Mouse (Mus musculus) neural tube, embryonic 10.5 days (tissue): ENCODE measurements at regions not wholly inside any gene's neighbourhood (a gene's known extent, or its start where the extent isn't known, plus 50 kb on each side); places are given as distances from the start of the nearest gene placed in this dataset.

Experiments
- DNase-seq: peaks from one replicate; pipeline ENCODE4 v3.0.0-alpha.2; 2017; ENCODE audit warnings: low spot score; ENCODE audit errors: extremely low spot score

DNA sequence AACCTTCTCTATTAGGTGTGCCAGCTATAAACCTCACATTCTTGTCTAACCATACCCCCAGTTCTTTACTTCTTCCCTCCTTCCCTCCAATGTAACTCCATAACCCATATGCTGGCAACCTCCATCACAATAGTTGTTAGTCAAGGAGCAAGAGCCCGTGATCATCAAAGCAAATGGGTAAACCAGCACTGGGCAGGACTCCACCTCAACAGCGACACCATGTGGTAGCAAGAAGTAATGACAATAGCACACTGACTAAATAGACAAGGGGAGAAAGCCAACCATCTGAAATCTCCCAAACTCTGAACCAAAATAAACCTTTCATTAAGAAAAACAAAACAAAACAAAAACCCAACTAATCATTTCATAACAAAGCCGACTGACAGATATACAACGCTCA lies 297.8 kb downstream of the Psat1 start:
- peak; percentile 35 for DNase-seq

DNA sequence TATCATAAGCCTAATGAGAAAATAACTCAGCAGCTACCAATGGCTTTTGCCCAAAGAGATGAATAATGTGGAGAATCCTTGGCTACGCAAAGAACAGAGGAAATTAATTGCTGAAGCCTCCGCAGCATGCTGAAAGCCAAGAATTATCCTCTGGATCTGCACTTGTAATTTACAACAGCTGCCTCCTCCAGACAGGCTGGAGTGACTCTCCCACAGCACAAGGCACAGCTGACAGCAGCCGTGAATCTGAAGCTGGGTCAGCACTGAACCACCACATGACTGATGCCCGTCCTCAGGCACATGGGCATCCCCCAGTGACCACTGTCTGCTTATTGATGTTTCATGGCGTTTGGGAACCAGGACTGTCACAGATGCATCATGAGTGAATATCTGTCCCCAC lies 299.8 kb downstream of the Psat1 start:
- no peak for DNase-seq

DNA sequence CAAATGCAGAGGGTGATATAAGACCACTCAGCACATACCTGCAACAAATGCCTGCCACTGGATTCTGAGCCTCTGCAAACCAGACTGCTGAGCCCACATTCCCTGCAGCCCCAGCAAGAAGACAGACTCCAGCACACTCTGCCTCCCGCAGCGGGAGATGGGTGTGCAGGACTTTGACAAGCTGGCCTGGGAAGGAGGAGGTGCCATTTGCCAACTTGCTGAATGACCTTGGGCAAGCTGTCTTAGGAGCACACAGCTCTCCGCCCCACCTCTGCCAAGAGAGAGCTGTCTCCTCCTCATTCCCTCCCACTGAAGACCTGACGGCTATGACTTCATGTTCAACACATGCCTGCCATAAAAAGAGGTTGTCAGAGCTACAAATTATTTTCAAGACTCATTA lies 302.4 kb downstream of the Psat1 start:
- DNase-seq: no peak

DNA sequence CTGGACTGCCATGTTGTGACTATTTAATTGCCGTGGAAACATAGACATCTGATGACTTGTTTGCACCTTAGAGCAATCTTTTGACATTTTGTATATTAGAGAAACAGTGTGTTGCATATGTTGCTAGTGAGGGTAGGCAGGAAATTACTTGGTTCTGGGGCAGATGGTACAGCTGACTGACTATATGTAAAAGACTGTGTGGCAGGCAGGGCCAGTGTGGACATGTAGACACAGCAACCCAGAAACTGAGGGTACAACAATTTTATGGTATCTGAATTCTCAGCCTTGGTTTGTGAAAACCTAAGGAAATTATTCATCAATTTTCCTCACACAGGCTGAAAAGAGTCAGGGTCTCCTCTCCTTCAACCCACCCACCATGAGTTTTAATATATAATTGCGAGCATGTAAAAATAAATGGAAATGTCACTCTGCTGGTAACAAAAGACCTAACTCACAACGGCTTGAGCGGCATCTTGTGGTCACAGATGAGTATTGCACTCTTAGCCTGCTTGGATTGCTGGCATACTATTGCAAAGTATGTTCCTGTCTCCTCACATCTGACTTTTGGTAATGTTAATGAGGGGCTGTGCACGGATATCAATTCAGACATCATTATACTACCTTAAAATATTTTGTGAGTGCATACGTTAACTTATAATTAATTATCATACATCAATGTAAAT lies 329.8 kb downstream of the Psat1 start:
- peak; percentile 59 for DNase-seq

DNA sequence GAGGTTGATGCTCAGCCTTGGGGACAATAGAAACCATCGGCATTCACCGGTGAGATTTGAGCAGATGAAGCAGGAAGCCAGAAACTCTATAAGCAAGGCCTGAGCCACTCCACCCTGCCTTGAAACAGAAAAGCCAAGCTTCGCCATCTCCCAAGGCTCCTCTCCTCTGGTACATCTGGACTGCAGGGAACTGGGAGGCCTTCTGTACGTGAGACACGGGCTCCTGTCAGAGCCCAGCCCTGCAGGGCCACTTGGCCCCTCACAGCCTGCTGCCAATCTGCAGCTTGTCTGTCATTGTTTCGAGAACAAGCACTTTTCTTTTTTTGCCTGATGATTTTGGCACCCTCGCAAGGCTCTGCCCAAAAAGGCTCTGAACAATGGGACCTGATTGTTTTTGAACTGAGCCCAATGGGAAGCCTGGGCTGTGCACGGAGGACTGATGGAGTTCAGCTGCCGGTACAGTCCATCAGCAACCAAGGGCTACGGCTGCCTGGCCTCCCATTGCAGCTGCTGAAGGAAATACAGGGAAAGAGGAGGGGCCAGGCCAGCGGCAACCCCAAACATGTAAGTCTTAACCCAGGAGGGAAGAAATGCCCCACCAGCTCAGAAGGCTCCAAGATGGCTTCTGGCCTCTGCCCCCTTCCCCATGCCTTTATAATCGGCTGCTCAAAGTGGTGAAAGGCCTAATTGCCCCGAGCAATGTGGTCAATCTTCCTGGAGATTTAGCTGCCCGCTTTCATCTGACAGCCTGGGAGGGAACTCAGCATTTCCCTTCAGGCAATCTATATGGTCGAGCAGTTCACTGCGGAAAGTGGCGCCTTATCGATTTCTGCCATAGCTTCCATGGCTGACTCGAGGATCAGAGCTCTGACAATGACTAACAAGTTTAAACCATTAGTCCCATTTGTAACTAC lies 332.2 kb downstream of the Psat1 start:
- peak; percentile 56 for DNase-seq

DNA sequence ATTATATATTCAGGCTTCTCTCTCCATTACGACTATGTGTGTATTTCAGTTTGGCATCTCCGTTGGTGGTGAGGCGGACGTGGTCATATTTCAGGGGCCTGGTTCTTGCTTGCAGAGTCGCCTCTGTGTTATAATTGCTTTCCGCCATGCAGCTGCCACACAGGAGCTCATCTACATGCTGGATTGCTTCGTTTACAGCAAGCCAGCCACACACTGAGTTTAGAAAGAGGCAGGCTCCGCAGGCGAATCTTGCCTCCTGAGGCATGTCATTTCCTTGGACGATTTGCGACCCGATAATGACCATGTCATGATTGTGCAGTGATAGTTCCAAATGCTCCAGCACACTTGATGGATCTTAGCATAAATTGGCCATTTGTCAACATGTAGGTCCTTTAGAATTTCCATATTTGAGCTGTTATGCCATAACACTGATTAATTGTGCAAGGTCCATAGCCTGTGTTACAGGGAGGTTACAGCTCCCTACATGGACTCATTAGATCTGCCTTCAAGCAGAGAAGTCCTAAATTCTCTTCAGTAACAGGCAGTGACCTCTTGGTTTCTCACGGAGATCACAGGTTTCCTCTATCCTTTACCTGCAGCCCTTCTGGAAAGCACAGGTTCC lies 335.9 kb downstream of the Psat1 start:
- DNase-seq: no peak

DNA sequence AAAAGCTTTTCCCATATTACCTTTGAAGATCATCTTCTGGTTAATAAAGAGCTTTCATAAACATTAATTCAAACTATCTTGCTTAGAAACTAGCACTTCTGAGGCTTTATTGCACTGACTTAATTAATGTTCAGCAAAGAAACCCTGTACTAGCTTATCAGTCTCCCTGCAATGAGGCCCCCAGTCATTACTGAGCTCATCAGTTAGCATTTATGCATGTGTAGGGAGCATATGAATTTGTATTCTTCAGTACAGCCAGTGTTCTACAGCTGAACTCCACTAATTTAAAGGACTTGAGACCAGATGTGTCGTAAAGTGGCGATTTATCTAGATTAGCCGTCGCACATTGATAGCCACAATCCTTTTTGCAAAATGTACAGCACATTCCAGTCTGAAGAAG lies 340.7 kb downstream of the Psat1 start:
- DNase-seq: no peak

DNA sequence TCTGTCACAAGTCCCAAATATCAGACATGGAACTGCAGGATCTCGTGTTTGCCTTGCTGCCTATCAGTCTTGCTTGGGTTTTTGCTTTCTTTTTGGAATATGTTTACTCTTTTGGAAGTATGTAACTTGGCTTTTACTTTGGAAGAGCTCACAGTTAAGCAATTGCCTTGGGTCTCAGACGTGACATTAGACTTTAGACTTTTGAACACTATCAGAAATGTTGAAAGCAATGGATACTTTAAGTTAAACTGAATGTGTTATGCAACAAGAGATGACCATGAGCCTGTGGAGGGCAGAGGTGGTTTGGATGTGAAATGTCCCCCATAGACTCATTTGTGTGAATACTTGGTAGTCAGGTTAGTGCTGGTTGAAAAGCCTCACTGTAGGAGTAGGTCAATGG lies 354.3 kb downstream of the Psat1 start:
- no peak for DNase-seq

DNA sequence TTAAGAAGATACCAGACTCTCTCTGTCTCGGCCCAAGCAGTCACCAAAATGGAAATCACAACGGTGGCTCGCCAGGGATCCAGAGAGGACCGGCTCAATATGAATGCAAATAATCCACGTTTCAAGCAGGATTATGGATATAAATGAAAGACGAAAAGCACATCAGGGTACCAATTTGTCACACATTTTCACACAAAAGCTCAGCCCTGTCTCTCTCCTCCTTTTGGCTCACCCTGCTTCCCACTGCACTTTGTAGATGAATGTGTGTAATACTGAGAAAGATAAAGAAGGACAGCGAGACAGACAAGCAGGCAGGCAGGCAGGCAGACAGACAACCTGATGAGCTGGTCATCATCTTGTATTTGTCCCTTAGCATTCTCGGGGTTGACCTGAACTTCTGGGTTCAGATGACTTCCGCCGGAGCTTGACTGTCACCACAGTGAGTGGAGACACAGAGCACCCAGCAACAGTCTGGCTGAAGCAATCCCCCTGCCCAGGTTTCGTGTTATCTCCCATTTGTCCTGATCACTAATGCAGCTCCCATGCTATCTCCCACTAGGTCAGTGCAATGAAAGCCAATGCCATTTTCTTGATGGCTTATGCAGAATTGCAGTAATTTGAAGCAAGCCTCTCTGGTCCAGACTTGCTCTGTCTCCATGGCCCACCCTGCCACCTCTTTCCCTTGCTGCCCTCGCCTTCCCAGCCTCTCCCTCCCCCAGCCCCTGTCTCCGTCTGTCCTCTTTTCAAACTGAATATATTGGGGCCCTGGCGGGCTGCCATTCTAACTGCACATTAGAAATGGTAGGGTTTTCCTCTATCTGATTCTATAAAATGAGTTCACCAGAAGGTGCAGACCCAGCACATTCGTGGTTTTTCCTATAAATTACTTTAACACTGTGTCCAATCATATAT lies 363.1 kb downstream of the Psat1 start:
- DNase-seq: no peak

DNA sequence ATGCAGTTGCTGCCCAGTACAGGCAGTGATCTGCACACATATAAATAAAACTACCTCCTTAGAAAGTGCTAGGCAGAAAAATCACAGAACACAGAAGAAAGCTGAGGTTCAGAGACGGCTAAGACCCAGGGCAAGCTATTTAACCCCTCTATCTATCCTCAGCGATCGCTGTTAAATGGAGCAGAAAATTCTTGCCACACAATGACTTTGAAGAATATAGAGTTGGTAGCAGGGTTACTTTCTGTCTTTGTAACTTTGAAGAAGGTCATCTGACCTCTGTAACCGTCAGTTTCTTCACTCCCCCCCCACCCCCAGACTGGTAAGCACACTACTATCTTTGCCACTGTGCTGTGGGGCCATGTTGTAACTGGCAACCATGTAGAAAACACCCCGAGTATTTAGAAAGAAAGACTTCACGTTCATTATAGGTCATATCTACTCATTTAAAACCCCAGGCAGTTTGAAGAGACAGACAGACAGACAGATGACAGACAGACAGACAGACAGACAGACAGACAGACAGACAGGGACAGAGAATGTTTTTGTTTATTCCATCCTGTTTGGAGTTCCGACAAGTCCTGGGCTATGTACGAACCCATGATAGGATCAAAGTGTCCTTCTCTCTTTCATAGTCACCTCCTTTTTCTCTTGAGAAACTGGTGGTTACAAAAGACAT lies 363.9 kb downstream of the Psat1 start:
- DNase-seq: no peak

DNA sequence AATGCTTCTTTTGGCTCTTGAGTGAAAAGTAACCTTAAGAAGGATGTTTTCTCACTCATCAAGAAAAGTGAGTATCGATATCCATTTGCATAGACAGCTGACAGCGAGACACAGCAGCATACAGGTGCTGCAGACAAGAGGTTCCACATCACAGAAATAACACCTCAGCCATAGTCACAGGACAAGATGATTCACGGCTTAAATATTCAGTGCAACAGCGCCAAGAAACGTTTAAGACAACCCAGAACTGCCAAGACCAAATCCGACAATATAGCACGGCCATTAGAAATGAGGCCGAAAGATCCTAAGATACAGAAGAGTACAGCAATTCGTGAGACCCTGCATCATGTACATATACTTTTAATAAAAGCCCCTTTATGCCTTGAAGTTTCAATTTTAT lies 375.9 kb downstream of the Psat1 start:
- DNase-seq: no peak

DNA sequence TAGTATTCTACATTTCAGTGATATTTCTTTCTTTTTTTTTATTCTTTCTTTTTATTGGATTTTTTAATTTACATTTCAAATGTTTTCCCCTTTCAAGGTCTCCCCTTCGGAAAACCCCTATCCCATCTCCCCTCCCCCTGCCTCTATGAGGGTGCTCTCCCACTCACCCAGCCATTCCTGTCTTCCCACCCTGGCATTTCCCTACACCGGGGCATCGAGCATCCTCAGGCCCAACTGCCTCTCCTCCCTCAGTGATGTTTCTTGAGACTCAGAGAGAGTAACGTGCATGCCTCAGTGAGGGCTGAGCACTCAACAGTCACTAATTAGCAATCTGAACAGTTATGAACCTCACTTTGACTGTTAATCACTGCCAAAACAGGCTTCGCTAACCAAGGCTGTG lies 385.6 kb downstream of the Psat1 start:
- DNase-seq: no peak

DNA sequence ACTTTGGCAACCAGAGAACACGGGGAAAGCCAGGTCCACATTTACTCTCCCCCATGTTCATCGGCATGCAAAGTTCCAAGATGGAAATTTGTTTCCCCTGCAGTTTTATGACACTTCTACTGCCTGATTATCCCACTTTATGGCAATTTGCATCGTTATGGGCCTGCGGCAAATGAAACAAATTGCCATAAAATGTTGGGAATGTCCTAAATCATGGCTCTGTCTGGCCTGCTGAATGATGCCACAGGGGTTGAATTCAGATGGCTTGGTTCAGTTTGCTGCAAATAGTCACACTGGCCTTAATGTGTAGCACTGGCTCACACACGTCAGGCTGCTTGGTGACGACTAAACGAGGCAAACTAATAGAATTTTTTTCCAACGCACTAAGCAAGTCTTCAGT lies 393.2 kb downstream of the Psat1 start:
- DNase-seq: no peak

DNA sequence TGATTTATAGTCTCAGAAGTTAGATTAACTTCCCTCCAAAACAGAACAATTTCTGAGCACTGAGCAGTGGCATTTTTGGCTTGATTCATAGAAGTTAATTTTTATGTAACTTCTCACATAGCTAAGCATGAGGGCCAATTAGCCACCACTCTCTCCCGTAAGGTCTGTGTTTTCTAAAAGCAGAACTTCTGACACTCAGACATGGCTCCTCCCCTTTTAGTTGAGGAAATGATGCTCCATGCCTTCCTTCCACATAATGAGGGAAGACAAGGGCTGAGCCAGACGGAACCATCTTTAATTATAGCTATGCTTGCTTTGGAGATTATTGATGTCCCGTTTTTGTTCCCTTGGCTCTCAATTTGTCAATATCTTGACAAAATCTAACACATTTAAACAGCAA lies 429.3 kb downstream of the Psat1 start:
- DNase-seq: no peak

DNA sequence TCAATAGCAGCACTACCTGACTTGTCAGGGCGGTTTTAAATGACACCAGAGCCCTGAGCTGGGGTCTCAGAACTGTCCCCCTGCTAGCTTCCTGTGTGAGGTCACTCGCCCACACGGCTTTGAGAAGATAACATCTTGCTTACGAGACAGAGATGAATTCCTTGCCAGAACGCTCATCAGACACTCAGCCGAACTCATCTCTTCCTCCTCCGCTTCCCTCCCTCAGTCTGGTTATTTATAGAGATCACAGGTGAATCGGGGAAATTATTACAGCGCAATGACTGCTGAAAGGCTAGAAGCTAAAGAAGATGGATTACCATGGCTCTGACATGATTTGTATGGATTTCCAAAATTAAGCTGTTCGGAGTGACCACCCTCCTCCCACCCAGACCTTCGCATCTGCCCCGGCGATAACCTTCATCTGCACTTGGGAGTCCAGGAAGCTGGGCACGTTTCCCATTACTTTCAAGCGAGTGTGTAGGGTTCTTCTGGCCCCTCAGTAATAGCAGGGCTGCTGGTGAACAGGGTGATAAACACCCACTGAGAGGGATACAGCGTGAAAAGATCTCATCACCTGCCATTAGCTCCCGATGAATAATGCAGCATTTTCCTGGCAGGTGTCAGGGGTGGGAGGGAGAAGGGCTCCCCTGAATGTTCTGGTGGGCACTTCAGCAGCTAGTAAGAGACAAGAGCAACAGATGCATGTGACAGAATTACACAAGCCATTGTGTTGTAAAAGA lies 430.4 kb downstream of the Psat1 start:
- DNase-seq: no peak

DNA sequence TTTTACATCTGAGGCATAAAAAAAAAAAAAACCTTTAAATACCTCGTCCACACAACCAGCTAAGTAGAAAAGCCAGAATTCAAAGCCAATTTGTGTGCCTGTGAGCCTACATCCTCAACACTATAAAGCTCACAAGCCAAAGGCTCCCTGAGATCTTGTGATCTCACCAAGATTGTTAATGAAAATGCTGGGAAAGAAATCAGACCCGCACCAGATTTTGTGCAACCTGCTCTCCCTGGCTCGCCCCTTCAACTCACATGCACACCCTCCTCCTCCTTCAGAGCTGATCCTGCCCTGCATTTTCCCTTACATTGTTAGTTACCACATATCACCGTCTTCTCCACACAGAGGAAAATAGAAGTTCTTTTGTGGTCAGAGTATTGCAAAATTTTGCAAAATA lies 433.9 kb downstream of the Psat1 start:
- no peak for DNase-seq

DNA sequence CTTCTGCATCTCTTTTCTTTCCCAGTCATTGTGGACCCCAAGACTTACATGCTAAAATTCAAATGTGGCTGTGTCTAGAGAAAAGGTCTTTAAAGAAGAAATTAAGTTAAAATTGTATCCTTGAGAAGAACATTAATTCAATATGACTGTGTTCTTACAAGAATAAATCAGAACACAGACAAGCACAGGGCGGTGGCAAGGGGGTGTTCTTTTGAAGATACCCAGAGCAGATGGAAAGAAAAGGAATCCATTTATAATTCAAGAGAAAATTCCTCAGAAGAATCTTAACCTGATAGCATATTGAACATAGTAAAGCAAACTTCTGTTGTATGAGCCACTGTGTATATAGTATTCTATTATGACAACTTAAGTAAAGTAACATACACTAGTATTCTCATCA lies 436.7 kb downstream of the Psat1 start:
- DNase-seq: no peak

DNA sequence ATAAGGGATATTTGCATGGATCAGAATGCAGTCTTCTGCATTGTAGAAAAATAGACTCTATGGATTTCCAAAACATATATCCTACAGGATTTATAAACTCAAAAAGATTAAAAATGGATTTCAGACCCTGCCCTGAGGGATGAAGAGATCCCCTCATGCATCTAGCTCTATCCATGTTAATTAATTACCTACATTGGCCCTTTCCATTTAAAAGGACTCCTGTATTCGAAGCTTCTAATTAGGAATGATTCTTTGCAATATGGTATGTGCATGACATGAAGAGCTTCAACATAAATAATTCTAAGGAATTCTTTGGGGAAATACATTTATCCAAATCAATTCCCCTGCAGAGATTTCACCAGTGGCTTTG lies 444.2 kb downstream of the Psat1 start:
- DNase-seq: no peak

DNA sequence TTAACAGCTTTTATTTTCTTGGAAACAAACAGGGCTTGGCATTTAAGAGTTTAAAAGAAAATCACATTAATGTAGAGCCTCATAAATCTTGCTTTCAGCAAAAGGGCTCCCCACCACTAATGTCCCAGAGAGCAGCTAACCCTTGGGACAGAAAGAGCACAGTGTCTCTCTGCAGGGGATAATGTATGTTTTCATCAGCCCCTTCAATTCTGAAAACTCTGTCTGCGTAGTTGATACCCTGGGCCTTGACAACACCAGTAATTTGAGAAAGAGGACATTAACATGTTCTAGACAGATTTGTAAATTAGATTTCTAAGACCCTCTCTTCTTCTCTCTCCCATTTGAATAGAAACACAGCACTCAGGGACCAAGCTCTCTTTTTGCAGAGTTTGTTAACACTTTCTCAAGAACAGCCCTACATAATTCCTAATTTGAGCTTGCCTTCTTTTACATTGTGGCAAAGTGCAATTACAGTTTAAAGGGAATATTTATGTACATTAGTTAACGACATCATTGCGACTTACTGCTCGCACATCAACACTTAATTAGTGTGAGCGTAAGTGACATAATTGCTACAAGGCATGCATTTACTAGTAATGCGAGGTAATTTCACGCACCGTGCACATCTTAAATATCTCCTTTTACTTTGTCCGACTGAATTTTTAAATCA lies 444.7 kb downstream of the Psat1 start:
- DNase-seq: no peak

DNA sequence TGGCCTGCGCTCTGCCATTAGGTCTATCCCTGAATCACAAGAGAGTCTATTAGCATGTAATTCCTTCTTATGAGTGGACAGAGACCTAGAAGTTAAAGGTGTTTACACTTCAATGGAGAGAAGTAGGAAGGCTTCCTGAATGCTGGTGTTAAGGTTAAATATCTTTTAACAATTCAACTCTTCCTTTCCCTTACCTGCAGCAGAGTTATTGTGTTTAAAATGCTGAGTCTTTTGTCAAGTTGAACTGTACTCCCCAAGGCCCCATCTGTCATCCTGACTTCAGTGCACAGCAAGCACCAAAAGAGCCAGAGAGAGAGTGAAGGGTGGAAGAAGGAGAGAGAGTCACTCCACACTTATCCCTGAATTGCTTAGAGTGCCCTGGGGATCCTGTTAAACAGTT lies 451.6 kb downstream of the Psat1 start:
- no peak for DNase-seq
